Mouse (Mus musculus): Measurements from ENCODE around the gene Abhd5. TPM values are rescaled to one million over a fixed set of nuclear protein-coding genes. Genes with fewer than 3 reads are reported as not detected.
"Not testable (repeated sequence)": the region's sequence is repeated elsewhere in the genome, so short reads cannot be mapped to it uniquely, and the experiment has no call there.

The Abhd5 gene
- total RNA-seq (2014; fragmentation: Nextera tagmentation) (37.3 and 42.0 TPM in 2 replicates), total RNA-seq (2017) (38.3 and 43.1 TPM in 2 replicates)

DNA sequence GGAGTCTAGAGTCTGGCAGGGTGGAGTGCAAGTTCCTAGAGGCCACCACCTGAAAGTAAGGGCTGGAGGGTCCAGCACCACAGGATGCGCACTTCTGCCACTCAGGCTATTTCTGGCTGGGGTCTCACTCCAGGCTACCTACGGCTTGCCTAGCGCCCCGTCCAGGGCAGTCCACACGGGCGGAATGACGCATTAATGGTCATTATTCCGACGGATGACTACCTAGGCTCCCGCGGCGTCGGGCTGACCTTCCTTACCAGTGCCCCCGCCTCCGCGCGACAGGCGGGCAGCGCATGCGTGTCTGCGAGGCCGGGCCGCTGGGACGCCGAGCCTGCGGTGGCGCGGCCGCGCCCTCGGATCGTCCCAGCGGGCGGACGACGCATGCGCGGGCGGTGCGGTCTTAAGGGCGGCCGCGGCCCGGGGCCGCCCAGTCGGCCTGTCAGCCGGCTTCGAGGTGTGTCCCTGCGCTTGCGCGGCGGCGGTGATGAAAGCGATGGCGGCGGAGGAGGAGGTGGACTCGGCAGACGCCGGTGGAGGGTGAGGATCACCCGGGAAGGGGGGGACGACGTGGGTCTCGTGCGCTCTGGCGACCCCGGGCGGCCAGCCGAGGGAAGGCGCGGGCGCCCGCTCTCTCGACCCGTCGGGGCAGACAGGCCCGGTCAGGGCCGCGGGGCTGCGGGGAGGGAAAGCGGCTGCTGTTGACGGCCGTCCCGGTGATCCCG is at the start of gene Abhd5:
Abhd5 (plus strand) TSS at position 306 of the 722 bp plus-strand sequence.
- ATAC-seq (replicated peaks; ENCODE audit: poor library complexity, severe bottlenecking): peak; percentile 71

DNA sequence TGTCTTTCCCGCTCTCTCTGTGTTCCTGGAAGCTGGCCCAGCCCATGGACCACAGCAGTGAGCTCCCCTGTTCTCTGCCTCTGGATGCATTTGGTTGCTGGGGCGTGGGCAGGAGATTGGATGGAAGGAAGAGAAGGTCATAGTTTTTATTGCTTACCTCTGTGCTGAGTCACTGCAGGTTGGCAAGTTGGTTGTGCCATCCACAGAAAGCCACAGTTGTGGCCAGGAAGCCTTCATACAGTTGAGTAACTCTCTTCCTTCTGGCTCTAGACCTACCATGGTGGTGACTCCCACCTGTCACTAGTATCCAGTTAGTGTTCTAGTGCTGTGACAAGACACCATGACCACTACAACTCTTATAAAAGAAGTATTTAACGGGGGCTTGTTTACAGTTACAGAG is 46.1 kb upstream of the Abhd5 start:
- peak; percentile 99 for ATAC-seq (replicated peaks; ENCODE audit: poor library complexity, severe bottlenecking)

DNA sequence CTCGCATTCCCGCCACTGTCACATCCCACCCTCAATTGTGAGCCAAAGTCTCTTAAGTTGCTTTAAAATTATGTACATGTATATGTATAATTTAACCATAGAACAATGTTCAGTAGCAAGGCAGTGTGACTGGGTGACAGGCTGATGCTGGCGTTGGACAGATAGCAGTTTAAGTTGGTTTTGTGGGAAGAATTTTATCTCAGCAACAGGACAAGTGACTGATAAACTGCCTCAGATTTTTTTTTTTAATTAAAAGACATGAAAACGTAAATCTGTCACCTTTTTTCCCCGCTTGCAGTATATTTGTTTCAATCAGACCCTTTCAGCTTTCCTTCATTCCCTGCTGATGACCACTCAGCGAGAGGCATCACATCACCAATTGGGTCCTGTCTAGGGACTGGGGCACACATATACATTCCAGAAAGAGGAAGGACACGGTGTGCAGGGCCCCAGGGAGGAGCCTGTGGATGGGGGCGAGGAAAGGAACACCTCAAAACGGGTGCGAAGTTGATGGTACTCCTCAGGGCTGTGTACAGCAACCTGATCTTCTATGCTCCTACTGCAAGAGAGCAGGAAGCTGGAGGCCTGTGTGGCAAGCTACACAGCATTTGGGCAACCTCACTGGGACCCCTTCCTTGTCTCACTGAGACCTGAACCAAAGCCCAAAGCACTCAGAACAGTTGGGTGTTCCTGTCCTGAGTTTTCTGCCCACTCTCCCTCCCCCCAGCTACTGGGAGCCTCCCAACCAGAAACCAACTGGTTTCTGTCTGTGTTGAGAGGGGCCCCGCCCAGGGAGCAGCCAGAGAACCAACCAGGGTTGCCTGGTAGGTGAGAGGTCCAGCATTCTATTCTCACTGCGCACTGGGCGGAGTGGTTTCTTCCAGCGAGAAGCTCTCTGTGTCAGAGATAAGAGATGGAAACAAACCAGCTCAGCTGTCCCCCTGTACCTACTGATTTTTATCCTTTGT is 42.1 kb upstream of the Abhd5 start:
- ATAC-seq (replicated peaks; ENCODE audit: poor library complexity, severe bottlenecking): peak; percentile 18; the same call in 1 of the 2 replicates

DNA sequence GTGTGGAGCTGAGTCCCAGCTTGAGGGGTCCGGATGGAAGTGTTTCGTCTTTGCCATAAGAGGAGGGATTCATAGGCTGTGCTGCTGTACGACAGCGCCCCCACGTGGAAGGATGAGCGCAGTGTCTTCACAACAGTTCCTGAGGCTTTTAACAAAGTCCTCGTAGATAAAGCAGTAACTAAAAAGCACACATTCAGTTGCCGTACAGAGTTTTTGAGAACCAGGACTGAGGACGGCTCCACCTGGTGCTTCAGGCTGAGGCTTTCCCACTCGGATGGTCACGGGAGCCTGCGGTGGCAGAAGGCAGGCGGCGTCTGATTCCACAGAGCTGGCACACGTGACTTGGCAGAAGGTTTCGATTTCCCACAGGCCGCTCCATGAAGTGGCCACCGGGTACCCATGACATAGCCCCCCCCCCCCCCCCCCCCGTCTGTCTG is 40.8 kb upstream of the Abhd5 start:
- peak; percentile 80 for ATAC-seq (replicated peaks; ENCODE audit: poor library complexity, severe bottlenecking)

DNA sequence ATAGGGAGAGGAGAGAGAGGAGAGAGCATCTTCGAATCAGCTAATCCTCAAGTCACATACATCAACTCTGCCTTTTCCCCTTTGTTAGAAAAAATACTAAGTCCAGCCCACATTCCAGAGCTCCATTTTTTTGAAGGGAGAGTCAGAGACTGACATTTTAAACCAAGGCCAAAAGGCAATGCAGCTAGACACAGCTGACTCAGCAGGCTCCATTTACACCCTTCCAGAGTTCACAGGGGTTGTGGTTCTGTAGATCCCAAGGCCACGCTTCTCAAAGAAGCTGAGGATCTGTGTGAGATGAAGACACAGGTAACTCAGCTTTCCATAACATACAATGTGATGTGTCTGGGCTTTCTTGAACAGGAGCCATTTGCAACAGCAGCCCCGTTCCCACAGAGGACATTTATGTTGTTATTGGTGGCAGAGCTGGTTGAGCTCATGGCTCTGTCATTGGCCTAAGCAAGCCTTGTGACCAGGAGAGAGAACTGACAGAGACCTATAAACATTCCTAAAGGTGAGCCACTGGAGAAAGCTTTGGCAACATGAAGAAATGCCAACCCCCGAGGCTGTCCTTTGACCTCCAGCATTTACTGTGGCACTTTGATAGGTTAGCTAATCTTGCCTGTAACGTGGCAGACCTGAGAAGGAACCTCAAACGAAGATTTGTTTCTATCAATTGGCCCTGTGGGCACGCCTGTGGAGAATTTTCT is 40.2 kb upstream of the Abhd5 start:
- no peak for ATAC-seq (replicated peaks; ENCODE audit: poor library complexity, severe bottlenecking)

DNA sequence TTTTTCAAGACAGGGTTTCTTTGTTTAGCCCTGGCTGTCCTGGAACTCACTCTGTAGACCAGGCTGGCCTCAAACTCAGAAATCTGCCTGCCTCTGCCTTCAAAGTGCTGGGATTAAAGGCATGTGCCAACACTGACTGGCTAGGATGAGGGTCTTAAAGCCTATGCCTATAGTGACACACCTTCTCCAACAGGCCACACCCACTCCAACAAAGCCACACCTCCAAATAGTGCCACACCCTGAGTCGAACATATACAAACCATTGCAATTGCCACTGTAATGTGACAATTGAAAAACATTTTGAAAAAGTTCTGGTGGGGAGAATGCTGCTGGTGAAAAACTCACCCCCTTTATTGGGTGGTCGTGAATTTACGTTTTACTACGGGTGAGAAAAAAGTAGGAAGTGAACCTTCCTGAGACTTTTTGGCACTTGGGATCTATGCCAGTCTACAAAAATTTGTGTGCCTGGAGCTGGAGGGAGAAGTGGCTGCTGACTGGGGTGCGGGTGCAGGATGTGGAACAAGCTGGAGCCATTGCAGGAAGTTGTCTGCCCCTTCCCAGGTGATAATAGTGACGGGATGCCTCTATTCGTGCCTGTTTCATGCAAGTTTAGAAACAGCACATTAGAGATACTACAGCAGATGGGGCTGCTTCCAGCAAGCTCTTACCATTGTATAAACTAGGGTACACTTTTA is 39.0 kb upstream of the Abhd5 start:
- ATAC-seq (replicated peaks; ENCODE audit: poor library complexity, severe bottlenecking): peak; percentile 52

DNA sequence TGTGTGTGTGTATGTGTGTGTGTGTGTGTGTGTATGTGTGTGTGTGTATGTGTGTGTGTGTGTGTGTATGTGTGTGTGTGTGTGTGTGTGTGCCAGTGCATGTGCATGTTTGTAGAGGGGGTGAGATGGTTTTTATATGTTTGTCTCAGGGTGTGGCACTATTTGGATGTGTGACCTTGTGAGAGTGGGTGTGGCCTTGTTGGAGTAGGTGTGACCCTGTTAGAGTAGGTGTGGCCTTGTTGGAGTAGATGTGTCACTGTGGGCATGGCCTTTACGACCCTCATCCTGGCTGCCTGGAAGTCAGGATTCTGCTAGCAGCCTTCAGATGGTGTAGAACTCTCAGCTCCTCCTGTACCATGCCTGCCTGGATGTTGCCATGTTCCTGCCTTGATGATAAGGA is 38.3 kb upstream of the Abhd5 start:
- ATAC-seq (replicated peaks; ENCODE audit: poor library complexity, severe bottlenecking): not testable (repeated sequence)

DNA sequence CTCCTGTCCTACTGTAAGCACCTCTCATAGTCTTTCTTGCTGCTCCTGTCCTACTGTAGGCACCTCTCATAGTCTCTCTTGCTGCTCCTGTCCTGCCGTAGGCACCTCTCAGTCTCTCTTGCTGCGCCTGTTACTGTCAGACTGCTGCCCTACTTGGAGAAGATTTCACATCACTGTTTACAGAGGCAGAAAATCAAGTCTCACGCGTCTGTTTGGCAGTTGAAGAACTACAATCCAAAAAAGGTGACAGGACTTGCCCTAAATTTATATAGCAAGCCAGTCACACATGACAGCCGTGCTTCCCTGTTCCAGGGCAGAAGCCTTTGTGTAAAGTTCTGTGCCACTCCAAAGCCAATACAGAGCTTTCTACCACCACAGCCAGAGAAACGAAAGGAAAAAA is 37.0 kb upstream of the Abhd5 start:
- ATAC-seq (replicated peaks; ENCODE audit: poor library complexity, severe bottlenecking): no peak

DNA sequence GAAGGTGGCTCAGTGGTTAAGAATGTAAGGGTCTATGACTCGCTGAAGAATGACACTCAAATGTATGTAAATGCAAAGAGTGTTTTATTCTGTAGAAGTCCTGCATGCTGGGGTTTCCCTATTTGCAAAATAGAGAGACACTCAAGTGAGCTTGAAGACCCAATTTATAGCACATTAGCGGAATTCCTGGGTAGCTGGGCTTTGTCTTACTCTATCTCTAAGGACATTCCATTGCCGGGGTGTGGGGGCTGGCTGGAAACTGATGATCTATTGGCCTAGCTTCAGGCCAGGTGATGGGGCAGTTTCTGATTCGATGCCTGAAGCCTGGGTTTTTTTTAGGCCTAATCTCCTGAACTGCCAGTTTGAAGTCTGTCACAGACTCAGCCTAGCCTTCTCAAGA is 36.5 kb upstream of the Abhd5 start:
- ATAC-seq (replicated peaks; ENCODE audit: poor library complexity, severe bottlenecking): no peak

DNA sequence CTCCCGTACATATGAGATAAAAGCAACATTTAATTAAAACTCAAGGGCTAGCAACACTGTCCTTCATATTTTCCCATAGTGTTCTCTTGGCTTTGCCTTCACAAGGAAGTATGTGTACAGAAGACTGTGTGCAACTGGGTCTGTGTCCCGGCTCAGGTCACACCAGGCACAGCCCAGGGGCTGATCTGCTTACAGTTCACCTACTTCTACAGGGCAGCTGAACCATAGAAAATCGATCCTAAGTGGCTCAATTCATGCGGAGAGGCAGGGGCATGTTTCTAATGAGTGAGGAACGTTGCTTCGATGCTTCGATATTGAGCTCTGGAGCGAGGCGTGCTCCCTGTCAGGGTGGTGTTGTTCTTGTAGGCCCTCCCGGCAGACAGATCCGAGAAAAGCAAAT is 35.9 kb upstream of the Abhd5 start:
- no peak for ATAC-seq (replicated peaks; ENCODE audit: poor library complexity, severe bottlenecking)

DNA sequence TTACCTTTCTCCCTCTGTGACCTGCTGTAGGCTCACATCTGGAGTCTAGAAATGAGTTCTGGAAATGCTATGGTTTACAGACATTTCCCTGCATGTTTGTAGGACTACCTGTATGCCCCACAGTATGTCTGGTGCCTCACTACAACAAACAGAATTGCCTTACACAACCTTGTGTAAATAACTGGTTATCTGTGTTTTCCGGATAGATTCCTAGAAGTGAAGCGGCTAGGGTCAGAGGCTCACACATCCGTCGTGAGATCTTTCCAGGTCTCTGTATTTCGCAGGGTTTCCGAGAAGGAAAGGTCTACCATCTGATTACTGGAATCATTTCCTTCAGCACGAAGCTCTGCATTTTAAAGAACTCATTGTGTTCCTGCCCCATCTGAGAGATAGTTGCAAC is 34.8 kb upstream of the Abhd5 start:
- ATAC-seq (replicated peaks; ENCODE audit: poor library complexity, severe bottlenecking): no peak

DNA sequence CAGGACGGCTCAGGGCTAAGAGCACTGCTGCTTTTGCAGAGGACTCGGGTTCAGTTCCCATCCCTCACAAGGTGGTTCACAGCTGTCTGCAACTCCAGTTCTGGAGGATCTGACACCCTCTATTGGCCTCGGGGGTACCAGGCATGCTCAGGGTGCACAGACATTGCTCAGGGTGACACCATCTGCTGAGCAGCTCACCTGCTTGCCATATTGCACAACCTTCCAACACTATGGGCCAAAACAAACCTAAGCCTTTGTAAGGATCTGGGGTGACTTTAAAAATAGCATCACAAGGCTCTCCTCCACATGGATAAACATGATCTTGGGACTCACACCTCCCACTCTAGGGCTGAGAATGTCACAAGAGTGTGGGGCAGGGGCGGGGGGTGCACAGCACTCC is 30.8 kb upstream of the Abhd5 start:
- no peak for ATAC-seq (replicated peaks; ENCODE audit: poor library complexity, severe bottlenecking)

DNA sequence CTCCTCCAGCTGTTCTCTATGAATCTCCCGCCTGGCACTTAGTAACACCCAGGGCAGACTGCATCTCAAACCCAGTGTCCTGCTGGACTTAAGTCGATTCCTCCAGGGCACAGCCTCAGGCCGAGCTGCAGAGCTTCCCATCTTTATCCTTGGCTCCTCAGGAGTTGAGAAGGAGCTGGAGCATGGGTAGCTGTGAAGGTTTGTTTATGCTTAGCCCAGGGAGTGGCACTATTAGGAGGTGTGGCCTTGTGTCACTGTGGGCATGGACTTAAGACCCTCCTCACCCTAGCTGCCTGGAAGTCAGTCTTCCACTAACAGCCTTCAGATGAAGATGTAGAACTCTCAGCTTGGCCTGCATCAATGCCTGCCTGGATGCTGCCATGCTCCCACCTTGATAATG is 29.1 kb upstream of the Abhd5 start:
- no peak for ATAC-seq (replicated peaks; ENCODE audit: poor library complexity, severe bottlenecking)

DNA sequence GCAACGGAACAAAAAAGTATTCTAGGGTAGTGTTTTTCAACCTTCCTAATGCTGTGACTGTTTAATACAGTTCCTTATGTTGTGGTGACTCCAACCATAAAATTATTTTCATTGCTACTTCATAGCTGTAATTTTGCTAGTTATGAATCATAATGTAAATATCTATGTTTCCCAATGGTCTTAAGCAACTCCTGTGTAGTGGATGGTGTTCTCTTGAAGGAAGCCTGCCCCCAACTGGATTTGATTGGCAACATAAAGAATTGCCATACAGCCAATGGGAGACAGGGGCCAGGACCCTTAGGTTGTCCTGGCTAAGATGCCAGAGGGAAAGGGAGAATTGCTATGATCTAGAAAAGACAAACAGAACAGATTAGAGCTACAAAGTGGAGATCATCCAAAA is 25.4 kb upstream of the Abhd5 start:
- ATAC-seq (replicated peaks; ENCODE audit: poor library complexity, severe bottlenecking): no peak

DNA sequence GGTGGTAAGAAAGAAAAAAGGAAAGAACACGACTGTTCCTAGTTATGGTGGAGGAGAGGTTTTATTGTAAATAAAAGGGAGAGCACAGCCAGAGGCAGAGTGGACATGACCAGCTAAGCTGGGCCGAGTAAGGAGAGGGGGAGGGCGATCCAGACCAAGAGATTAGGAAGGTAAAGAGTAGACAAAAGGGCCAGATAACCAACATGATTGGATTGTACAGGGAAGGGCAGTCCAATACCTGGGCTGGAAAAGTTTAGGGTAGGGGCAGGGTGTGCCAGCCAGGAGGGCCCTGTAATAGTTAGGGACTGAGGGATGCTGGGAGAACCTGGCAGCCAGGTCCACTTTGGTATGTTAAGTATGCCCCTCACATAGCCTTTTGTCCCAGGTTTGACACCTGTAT is 23.2 kb upstream of the Abhd5 start:
- ATAC-seq (replicated peaks; ENCODE audit: poor library complexity, severe bottlenecking): no peak

DNA sequence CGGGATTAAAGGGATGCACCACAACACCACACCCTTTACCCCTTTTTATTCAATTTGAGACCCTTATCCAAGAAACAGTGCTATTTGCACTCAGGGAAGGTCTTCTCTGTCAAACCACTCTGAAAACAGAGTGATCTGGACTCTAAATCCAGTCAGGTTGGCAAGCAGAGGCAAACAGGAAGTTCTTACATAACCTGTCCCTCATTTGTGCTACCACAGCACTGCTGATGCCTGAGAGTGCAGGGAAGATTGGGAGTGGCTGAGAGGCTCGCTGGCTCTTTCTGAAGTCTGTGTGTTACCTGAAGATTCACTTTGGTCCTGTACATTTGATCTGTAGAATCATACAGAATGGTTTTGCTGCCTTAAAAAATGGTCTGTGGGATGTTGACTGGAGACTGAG is 14.7 kb upstream of the Abhd5 start:
- peak; percentile 71 for ATAC-seq (replicated peaks; ENCODE audit: poor library complexity, severe bottlenecking)

DNA sequence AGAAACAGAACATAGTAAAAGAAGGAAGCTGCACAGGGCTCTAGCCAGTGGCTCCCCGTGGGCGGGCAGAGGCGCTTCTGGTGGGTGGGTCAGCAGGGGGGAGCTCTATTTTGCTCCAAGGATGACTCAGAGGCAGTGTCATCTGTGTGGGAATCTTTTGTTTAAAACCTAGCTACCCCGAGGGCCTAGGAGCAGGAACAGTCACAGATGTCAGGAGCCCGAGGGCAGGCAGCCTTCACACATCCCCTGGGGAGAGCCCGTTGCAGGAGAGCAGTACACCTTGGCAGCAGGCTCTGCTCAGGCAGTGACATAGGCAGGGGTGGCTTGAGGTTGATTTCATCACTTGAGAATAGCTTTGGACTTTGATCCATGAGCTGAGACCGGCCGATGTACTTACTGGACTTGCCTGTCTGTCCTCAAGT is 13.9 kb upstream of the Abhd5 start:
- peak; percentile 85 for ATAC-seq (replicated peaks; ENCODE audit: poor library complexity, severe bottlenecking)

DNA sequence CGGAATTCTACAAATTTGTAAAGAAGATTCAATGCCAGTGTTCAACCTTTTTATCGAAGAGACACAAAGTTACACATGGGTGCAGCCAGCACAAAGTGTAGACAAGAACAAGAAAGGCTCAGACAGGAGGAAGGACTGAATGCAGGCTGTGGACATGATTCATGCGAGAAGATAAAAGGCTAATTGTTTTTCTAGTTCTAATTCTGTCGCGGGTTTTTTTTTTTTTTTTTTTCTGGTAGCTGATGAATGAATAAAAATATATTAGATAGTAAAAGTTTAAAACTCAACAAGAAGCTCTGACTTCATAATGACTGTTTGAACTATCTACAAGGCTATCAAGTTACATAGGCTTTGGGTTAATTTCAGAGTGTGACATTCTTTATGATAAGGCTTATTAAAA is 11.4 kb upstream of the Abhd5 start:
- ATAC-seq (replicated peaks; ENCODE audit: poor library complexity, severe bottlenecking): no peak

DNA sequence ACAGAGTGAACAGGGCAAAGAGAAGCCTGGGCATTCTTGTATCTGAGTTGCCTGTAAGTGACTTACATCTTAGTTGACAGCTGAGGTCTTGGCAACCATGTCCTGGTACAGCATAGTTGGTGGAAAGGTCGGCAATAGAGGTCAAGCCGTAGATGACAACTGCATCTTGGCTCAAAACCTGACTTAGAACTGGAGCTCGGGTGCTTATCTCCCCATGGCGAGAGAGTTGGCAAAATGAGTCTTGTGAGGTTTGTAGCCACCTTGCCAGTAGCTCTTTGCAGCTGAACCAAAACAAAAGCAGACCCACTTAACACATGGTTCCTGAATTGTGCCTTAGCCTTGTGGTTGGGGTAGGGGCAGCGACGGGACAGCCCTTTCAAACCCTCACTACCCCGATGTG is 8.0 kb upstream of the Abhd5 start:
- ATAC-seq (replicated peaks; ENCODE audit: poor library complexity, severe bottlenecking): no peak

DNA sequence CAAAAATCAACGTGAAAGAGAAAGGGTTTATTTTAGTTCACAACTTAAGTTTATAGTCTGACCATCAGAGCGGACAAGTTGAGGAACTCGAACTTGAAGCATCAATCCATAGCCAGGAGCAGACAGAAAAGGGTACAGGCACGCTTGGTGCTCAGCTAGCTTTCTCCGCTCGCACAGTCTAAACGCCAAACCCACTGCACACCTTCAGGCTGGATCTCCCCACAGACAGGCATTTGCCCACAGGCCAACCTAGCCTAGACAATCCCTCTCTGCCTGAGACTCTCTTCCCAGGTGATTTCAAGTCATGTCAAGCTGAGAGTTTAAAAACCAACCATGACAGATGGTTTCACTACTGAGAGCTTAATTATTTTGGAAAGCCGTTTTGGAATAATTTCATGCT is 6.8 kb upstream of the Abhd5 start:
- ATAC-seq (replicated peaks; ENCODE audit: poor library complexity, severe bottlenecking): no peak

Data from granulocyte monocyte progenitor cell, adult 5-6 weeks (primary cell).